Mouse (Mus musculus) embryonic facial prominence, embryonic 15.5 days (tissue): Measurements from ENCODE around the gene Spaca7. TPM values are rescaled to one million over a fixed set of nuclear protein-coding genes. Genes with fewer than 3 reads are reported as not detected.
"Not testable (repeated sequence)": the region's sequence is repeated elsewhere in the genome, so short reads cannot be mapped to it uniquely, and the experiment has no call there.

Experiments
- ATAC-seq: fragments of 200-750 bp; cut with Nextera tagmentation; 2 replicates; pipeline ENCODE4 v1.8.0; 2017; ENCODE audit warnings: low read depth, moderate TSS enrichment; ENCODE audit not compliant: insufficient number of reproducible peaks, low FRiP score, low TSS enrichment
- H3K27ac ChIP-seq: fragments of 300-500 bp; sonication (generic); replicated peaks from 2 replicates; pipeline ENCODE4 v1.5.1; 2015; ENCODE audit warnings: mild to moderate bottlenecking, inconsistent platforms
- H3K27me3 ChIP-seq: fragments of 300-500 bp; sonication (generic); 2 replicates; pipeline ENCODE4 v1.6.1; 2015; ENCODE audit warnings: inconsistent platforms
- H3K36me3 ChIP-seq: fragments of 300-500 bp; sonication (generic); 2 replicates; pipeline ENCODE4 v1.6.1; 2015; ENCODE audit warnings: mild to moderate bottlenecking, inconsistent platforms
- H3K4me1 ChIP-seq: fragments of 300-500 bp; sonication (generic); 2 replicates; pipeline ENCODE4 v1.6.1; 2015; ENCODE audit warnings: inconsistent platforms
- H3K4me2 ChIP-seq: fragments of 300-500 bp; sonication (generic); replicated peaks from 2 replicates; pipeline ENCODE4 v1.6.1; 2015; ENCODE audit warnings: mild to moderate bottlenecking, inconsistent platforms
- H3K4me3 ChIP-seq: fragments of 300-500 bp; sonication (generic); replicated peaks from 2 replicates; pipeline ENCODE4 v1.5.1; 2015; ENCODE audit warnings: mild to moderate bottlenecking, inconsistent platforms
- H3K9ac ChIP-seq: fragments of 300-500 bp; sonication (generic); 2 replicates; pipeline ENCODE4 v1.6.1; 2015; ENCODE audit warnings: inconsistent platforms
- H3K9me3 ChIP-seq: fragments of 300-500 bp; sonication (generic); replicated peaks from 2 replicates; pipeline ENCODE4 v1.6.1; 2016; ENCODE audit warnings: inconsistent platforms
- WGBS: fragments of 180-500 bp; shearing (Covaris S2); methylation state at CpG from one replicate; pipeline ENCODE4 v1.1.7; 2015; 5-methylcytosine and 5-hydroxymethylcytosine counted together
- polyA plus RNA-seq: library from polyadenylated mRNA; unstranded; fragments of >200 nt; fragmentation: Nextera tagmentation; extraction: Ambion mirVana; gene quantifications from 2 replicates; pipeline ENCODE4 v1.2.1, GENCODE M21; 2015

The Spaca7 gene
- polyA plus RNA-seq, 1 experiment from 2014 or later: not detected

GRCm38 (mm10) chr8:12609752-12610449, 37.1 kb downstream of the Spaca7 start:
- 0 out of 2 replicates have a peak overlapping the region, but pooled peaks have one; percentile 4 for H3K27ac ChIP-seq
- no peaks in the 10 kb centered on the region for H3K9me3 ChIP-seq
- H3K9ac ChIP-seq: no peak overlapping the region
- H3K27me3 ChIP-seq: no peaks in the 10 kb centered on the region
- H3K4me3 ChIP-seq: no peak overlapping the region
- H3K4me1 ChIP-seq: no peaks in the 10 kb centered on the region
- H3K4me2 ChIP-seq: no peak overlapping the region
- H3K36me3 ChIP-seq: peaks cover 7% of the 10 kb centered on the region
- ATAC-seq: no peak
- whole genome bisulfite sequencing: 67% methylated on average over 12 of the region's 12 CpGs

DNA sequence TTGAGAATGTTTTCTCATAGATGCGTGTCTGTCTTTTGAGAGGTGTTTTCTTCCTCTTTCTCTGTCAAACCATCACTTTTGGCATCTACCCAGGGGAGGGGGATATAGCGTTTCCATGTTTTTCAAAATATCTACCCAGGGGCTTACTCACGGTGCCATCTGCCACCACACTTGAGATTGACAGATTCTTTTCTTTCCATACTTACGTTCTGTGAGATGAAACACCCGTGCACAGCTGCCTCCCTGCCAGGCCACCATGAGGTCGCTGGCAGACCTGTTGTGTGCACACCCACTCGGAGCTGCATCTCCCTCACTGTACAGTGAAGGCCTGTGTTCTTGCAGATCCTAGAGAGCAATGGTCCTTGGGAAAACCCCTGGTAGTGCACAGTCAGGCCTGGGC, 40.4 kb downstream of the Spaca7 start:
- H3K36me3 ChIP-seq: peaks cover 27% of the 10 kb centered on the region
- no peaks in the 10 kb centered on the region for H3K27me3 ChIP-seq
- H3K4me1 ChIP-seq: no peaks in the 10 kb centered on the region
- H3K9ac ChIP-seq: no peak overlapping the region
- WGBS: 71% methylated on average over 7 of the region's 7 CpGs
- no peak overlapping the region for H3K4me3 ChIP-seq
- ATAC-seq: no peak
- no peaks in the 10 kb centered on the region for H3K9me3 ChIP-seq
- H3K4me2 ChIP-seq: no peak overlapping the region
- H3K27ac ChIP-seq: no peak overlapping the region

- H3K9ac ChIP-seq, H3K27me3 ChIP-seq, H3K4me1 ChIP-seq, H3K27ac ChIP-seq, H3K4me3 ChIP-seq, H3K4me2 ChIP-seq, ATAC-seq, H3K9me3 ChIP-seq: not testable (repeated sequence)
- 82% methylated on average over 3 of the region's 3 CpGs for WGBS
- H3K36me3 ChIP-seq: peaks cover 57% of the 10 kb centered on the region
Measured at GRCm38 (mm10) chr8:12617369-12617768, 44.5 kb downstream of the Spaca7 start.

DNA sequence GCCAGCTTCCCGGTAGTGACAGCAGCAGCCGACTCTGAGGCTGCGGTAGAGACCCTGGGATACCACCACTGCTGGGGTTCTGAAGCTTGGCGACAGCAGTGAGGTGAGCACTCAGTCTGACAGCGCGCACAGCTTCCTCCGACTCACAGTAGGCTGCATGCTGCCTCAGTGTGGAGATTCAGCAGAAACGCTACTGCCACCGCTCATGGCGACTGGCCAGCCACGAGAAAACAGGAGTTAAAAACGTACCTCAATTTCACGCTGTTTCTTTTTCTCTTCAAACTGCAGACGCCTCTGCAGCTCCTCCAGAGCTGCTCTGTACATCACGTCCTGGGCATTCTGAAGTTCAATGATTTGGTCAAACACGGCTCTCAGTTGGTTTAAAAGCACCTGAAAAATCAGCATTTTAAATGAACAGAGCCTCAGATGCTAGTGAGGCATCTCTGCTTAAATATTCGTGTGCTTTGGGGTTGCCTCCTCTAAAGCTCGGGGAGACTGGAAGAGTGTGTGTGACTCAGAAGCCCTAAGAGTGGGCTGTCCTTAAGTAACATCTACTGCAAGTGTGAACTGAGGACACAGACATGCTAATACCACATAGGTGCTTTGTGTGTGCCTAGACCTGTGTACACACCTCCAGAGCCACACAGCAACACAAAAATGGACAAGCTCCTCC, 48.9 kb downstream of the Spaca7 start:
- Histone ChIP-seq H3K4me3 (no peak overlapping the region), H3K36me3 (peaks cover 60% of the 10 kb centered on the region), H3K9me3 (no peaks in the 10 kb centered on the region), H3K27ac (no peak overlapping the region), H3K9ac (no peak overlapping the region), H3K27me3 (no peaks in the 10 kb centered on the region), H3K4me1 (no peaks in the 10 kb centered on the region), H3K4me2 (no peak overlapping the region)
- 87% methylated on average over 18 of the region's 18 CpGs for WGBS
- ATAC-seq: no peak

- no peak overlapping the region for H3K27ac ChIP-seq
- no peak overlapping the region for H3K4me2 ChIP-seq
- 67% methylated on average over 5 of the region's 5 CpGs for WGBS
- H3K9ac ChIP-seq: no peak overlapping the region
- no peaks in the 10 kb centered on the region for H3K9me3 ChIP-seq
- H3K4me1 ChIP-seq: no peaks in the 10 kb centered on the region
- H3K36me3 ChIP-seq: peaks cover 66% of the 10 kb centered on the region
- H3K4me3 ChIP-seq: no peak overlapping the region
- no peaks in the 10 kb centered on the region for H3K27me3 ChIP-seq
- no peak for ATAC-seq
Measured at GRCm38 (mm10) chr8:12625890-12626289, 53.1 kb downstream of the Spaca7 start.

GRCm38 (mm10) chr8:12629079-12629478, 56.2 kb downstream of the Spaca7 start:
- WGBS: 34% methylated on average over 3 of the region's 3 CpGs
- Histone ChIP-seq H3K9ac (no peak overlapping the region), H3K4me2 (no peak overlapping the region), H3K4me1 (no peaks in the 10 kb centered on the region), H3K4me3 (no peak overlapping the region), H3K27ac (no peak overlapping the region), H3K9me3 (no peaks in the 10 kb centered on the region), H3K36me3 (peaks cover 51% of the 10 kb centered on the region), H3K27me3 (no peaks in the 10 kb centered on the region)
- ATAC-seq: no peak

DNA sequence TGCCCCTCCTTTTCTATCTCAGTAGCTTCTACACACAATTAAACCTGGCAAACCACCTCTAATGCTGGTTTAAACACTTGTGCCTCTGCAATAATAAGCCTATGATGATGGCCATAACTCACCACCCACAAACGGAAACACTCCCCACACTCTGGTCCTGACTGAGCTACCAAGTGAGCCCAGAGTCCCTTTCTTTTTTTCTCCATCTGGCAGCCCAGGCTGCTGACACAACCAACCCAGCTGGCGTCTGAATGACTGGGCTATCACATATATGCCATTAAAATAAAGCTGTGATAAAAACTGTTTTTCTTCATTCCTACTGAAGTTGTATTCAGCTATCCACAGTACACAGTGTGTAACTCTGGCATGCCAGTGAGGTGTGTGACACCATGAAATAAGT, 62.5 kb downstream of the Spaca7 start:
- Histone ChIP-seq H3K9ac (no peak overlapping the region), H3K4me2 (no peak overlapping the region), H3K4me3 (no peak overlapping the region), H3K4me1 (no peaks in the 10 kb centered on the region), H3K9me3 (no peaks in the 10 kb centered on the region), H3K27me3 (no peaks in the 10 kb centered on the region), H3K36me3 (peaks cover 71% of the 10 kb centered on the region), H3K27ac (no peak overlapping the region)
- WGBS: 89% methylated on average over 2 of the region's 2 CpGs
- ATAC-seq: no peak

DNA sequence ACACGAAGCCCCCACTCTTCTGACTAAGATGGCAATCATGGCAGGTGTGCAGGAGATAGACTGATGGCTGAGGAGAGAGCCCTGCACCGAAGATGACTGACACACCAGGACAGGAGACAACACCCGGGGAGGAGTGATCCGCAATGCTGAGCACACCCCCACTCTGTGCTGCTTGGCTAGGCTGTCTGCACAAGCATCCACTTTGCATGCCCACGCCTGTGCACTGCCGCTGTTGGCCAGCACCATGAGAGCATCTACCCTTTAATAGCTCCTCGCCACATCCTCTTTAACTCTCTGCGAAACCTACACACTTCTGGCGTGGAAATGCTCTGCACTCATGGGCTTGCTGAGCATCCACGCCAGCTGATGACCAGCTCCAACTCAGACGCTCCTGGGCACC, 65.6 kb downstream of the Spaca7 start:
- Histone ChIP-seq H3K9me3 (no peaks in the 10 kb centered on the region), H3K36me3 (peaks cover 62% of the 10 kb centered on the region), H3K4me2 (no peak overlapping the region), H3K27ac (no peak overlapping the region), H3K4me1 (no peaks in the 10 kb centered on the region), H3K4me3 (no peak overlapping the region), H3K9ac (no peak overlapping the region), H3K27me3 (no peaks in the 10 kb centered on the region)
- 88% methylated on average over 11 of the region's 11 CpGs for WGBS
- no peak for ATAC-seq

DNA sequence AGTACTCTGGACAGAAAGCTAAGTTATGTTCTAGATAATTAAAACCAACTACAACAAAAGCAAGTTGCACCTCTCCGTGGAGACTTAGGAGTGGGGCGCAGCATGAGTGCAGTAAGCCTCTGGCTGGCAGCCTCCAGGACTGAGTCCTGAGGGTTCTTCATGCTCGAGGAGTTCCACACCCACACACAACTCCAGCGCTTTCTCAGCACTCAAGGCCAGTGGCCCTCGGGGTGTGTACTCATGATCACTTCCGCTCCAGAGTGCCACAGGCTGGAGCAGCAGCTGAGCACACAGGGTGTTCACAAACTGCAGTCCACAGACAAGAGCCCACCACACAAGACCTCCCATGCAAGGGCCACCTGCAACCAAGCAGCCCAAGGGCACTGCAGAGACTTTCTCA, 68.7 kb downstream of the Spaca7 start:
- ATAC-seq: no peak
- no peak overlapping the region for H3K4me2 ChIP-seq
- WGBS: 81% methylated on average over 6 of the region's 6 CpGs
- no peaks in the 10 kb centered on the region for H3K4me1 ChIP-seq
- no peak overlapping the region for H3K4me3 ChIP-seq
- H3K27me3 ChIP-seq: no peaks in the 10 kb centered on the region
- H3K9me3 ChIP-seq: no peaks in the 10 kb centered on the region
- H3K9ac ChIP-seq: no peak overlapping the region
- no peak overlapping the region for H3K27ac ChIP-seq
- H3K36me3 ChIP-seq: peaks cover 56% of the 10 kb centered on the region

DNA sequence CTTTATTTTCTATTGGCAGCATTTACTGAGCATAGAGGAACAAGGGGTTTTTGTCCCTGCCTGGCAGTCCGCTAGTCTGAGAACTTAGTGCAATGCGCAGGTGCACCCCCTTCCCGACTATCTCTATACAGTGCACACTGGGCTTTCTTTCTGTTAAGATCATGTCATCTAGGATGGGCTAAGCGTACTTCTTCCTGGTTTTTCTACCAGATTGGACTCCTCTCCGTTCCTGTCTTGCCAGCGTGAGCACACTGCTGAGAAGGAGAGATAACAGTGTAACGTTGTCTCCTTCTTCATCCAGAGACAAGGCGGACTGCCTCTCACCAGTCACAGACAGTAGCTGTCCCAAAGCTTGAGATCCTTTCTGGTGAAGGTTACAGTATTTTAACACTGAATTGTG, 71.5 kb downstream of the Spaca7 start:
- H3K4me3 ChIP-seq: no peak overlapping the region
- H3K4me1 ChIP-seq: no peaks in the 10 kb centered on the region
- H3K36me3 ChIP-seq: peaks cover 50% of the 10 kb centered on the region
- ATAC-seq: no peak
- no peak overlapping the region for H3K27ac ChIP-seq
- H3K4me2 ChIP-seq: no peak overlapping the region
- WGBS: 93% methylated on average over 8 of the region's 8 CpGs
- no peaks in the 10 kb centered on the region for H3K9me3 ChIP-seq
- no peak overlapping the region for H3K9ac ChIP-seq
- H3K27me3 ChIP-seq: no peaks in the 10 kb centered on the region

DNA sequence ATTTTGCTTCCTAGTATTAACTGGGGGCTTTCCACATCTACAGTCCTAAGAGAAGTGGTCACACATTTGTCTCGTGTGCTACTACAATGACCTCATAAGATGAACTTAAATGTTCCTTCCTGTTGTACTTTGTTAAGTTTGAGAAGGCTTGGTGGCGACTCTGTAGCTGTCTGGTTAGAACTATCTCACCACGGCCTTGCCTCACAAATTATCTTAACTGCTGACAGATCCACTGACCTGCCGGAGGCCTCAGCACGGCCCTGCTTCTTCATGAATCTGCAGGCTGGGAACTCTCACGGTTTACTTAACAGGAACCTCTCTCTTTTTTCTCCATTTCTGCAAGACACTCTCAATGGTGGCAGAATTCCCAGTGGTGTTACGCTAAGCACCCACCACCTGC, 72.1 kb downstream of the Spaca7 start:
- no peak overlapping the region for H3K4me3 ChIP-seq
- H3K4me2 ChIP-seq: no peak overlapping the region
- no peak for ATAC-seq
- peaks cover 50% of the 10 kb centered on the region for H3K36me3 ChIP-seq
- no peaks in the 10 kb centered on the region for H3K4me1 ChIP-seq
- 82% methylated on average over 7 of the region's 7 CpGs for WGBS
- no peak overlapping the region for H3K27ac ChIP-seq
- H3K9ac ChIP-seq: no peak overlapping the region
- no peaks in the 10 kb centered on the region for H3K9me3 ChIP-seq
- no peaks in the 10 kb centered on the region for H3K27me3 ChIP-seq

- 50% methylated on average over 4 of the region's 4 CpGs for WGBS
- H3K9me3 ChIP-seq: no peaks in the 10 kb centered on the region
- H3K36me3 ChIP-seq: peaks cover 52% of the 10 kb centered on the region
Measured at GRCm38 (mm10) chr8:12646536-12646935, 73.7 kb downstream of the Spaca7 start.

More at GRCm38 (mm10) chr8:12646536-12646935, 73.7 kb downstream of the Spaca7 start:
- no peak for ATAC-seq
- H3K9ac ChIP-seq: no peak overlapping the region
- H3K27me3 ChIP-seq: no peaks in the 10 kb centered on the region
- no peak overlapping the region for H3K4me2 ChIP-seq
- no peaks in the 10 kb centered on the region for H3K4me1 ChIP-seq
- no peak overlapping the region for H3K4me3 ChIP-seq
- H3K27ac ChIP-seq: no peak overlapping the region
